Mouse (Mus musculus) heart, adult 2 months (tissue): ENCODE measurements around the gene Agap1.

Experiments
- EP300 ChIP-seq: fragments of 200-500 bp; IDR thresholded peaks from 2 replicates; pipeline ENCODE4 v1.6.1; 2011; ENCODE audit warnings: low read depth, low read length, control low read depth; ENCODE audit not compliant: insufficient read depth
- POLR2A ChIP-seq: fragments of 200-500 bp; IDR thresholded peaks from 2 replicates; pipeline ENCODE4 v1.6.1; 2011; ENCODE audit warnings: mild to moderate bottlenecking, low read depth, low read length, control low read depth; ENCODE audit not compliant: insufficient read depth

- no peak for TF ChIP-seq POLR2A
- TF ChIP-seq EP300 = no peak
Measured at GRCm38 (mm10) chr1:89420642-89421041, 34.0 kb upstream of the Agap1 start.
